Mouse (Mus musculus) embryonic facial prominence, embryonic 14.5 days (tissue): ENCODE measurements around the gene Vmn2r66. TPM values are rescaled to one million over a fixed set of nuclear protein-coding genes. Genes with fewer than 3 reads are reported as not detected.

Experiments
- ATAC-seq: fragments of 200-750 bp; cut with Nextera tagmentation; 2 replicates; pipeline ENCODE4 v1.8.0; 2017; ENCODE audit warnings: low read depth, moderate number of reproducible peaks, moderate TSS enrichment
- DNase-seq: peaks from one replicate; pipeline ENCODE4 v3.0.0-alpha.2; 2015; ENCODE audit warnings: low spot score
- H3K27ac ChIP-seq: fragments of 300-500 bp; sonication (generic); replicated peaks from 2 replicates; pipeline ENCODE4 v1.5.1; 2014; ENCODE audit warnings: low read depth, mild to moderate bottlenecking, low read length, moderate library complexity
- H3K27me3 ChIP-seq: fragments of 300-500 bp; sonication (generic); replicated peaks from 2 replicates; pipeline ENCODE4 v1.6.1; 2014; ENCODE audit warnings: low read length; ENCODE audit not compliant: control insufficient read depth, insufficient read depth
- H3K36me3 ChIP-seq: fragments of 300-500 bp; sonication (generic); 2 replicates; pipeline ENCODE4 v1.6.1; 2014; ENCODE audit warnings: low read length, mixed read lengths; ENCODE audit not compliant: control insufficient read depth, insufficient read depth
- H3K4me1 ChIP-seq: fragments of 300-500 bp; sonication (generic); 2 replicates; pipeline ENCODE4 v1.6.1; 2014; ENCODE audit warnings: antibody characterized with exemption, low read length; ENCODE audit not compliant: control insufficient read depth, insufficient read depth
- H3K4me2 ChIP-seq: fragments of 300-500 bp; sonication (generic); 2 replicates; pipeline ENCODE4 v1.6.1; 2014; ENCODE audit warnings: low read depth, mild to moderate bottlenecking, low read length, moderate library complexity, mixed read lengths
- H3K4me3 ChIP-seq: fragments of 300-500 bp; sonication (generic); 2 replicates; pipeline ENCODE4 v1.5.1; 2014; ENCODE audit warnings: low read depth, mild to moderate bottlenecking, low read length
- H3K9ac ChIP-seq: fragments of 300-500 bp; sonication (generic); 2 replicates; pipeline ENCODE4 v1.6.1; 2014; ENCODE audit warnings: low read depth, mild to moderate bottlenecking, low read length, moderate library complexity, mixed read lengths
- H3K9me3 ChIP-seq: fragments of 300-500 bp; sonication (generic); 2 replicates; pipeline ENCODE4 v1.6.1; 2016; ENCODE audit warnings: low read length; ENCODE audit not compliant: control insufficient read depth
- WGBS: fragments of 180-500 bp; shearing (Covaris S2); extraction: QIAGEN DNeasy Blood & Tissue Kit; methylation state at CpG from one replicate; pipeline ENCODE4 v1.1.7; 2014; 5-methylcytosine and 5-hydroxymethylcytosine counted together
- polyA plus RNA-seq: library from polyadenylated mRNA; unstranded; fragments of >200 nt; fragmentation: Nextera tagmentation; extraction: Ambion mirVana; gene quantifications from 2 replicates; pipeline ENCODE4 v1.2.1, GENCODE M21; 2014

Vmn2r66 gene
- polyA plus RNA-seq: 0.01 TPM in 2 replicates

DNA sequence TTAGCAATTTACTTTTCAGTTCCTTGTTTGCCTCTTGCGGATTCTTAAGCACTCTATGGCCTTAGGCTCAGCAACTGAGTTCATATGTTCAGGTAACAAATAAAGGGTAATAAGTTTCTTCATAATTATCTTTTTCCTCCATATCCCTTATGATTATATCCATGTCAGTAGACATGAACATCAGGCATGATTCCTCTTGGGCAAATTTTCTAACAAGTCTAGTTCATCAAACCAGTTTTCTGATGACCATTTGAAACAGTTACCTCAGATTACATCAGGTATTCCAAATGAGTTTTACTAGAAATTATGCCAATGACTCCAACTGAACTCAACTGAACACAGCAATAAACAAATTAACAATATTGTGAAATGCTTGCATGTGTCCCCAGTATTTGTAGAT is at the start of gene Vmn2r66:
TSS of gene Vmn2r66 (minus strand) at position 101 of the 400 bp plus-strand sequence.
- no peak within 1 kb of the TSS for H3K4me2 ChIP-seq
- no peaks in the 10 kb centered on the region for H3K27me3 ChIP-seq
- H3K4me1 ChIP-seq: no peaks in the 10 kb centered on the region
- H3K36me3 ChIP-seq: no peaks in the 10 kb centered on the region
- ATAC-seq (no peak), DNase-seq (no peak)
- H3K27ac ChIP-seq: no peak within 1 kb of the TSS
- no peak within 1 kb of the TSS for H3K4me3 ChIP-seq
- 78% methylated on average over 1 of the region's 1 CpGs for WGBS
- no peaks in the 10 kb centered on the region for H3K9me3 ChIP-seq
- no peak within 1 kb of the TSS for H3K9ac ChIP-seq

GRCm38 (mm10) chr7:84996694-84997093 is 15.4 kb downstream of the Vmn2r66 start:
- Histone ChIP-seq H3K9ac (no peak overlapping the region), H3K27me3 (no peaks in the 10 kb centered on the region), H3K4me1 (no peaks in the 10 kb centered on the region), H3K36me3 (no peaks in the 10 kb centered on the region), H3K4me2 (no peak overlapping the region), H3K4me3 (no peak overlapping the region), H3K27ac (no peak overlapping the region), H3K9me3 (peaks cover 4% of the 10 kb centered on the region; the same call in 1 of the 2 replicates)
- ATAC-seq (no peak), DNase-seq (no peak)
- 61% methylated on average over 2 of the region's 2 CpGs for whole genome bisulfite sequencing

DNA sequence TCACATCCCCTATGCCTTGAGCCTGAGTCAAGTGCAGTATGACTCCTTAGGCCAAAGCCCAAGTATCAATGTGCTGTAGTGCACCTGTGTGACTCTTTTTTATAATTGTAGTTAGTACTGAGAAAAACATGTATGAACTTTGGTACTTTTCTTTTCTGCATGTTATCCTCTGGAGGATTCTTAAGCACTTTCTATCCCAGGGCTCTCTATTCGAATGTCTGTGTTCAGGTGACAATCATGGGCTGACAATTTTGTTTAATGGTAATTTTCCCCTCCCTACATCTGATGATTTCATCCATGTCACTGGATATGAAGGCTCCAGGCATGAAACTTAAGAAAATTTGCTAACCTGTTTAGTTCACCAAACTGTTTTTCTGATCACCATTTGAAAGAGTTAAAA is 48.1 kb downstream of the Vmn2r66 start, which contains the start of gene Vmn2r65:
TSS of gene Vmn2r65 (minus strand) at position 101 of the 400 bp plus-strand sequence.
- Histone ChIP-seq H3K4me1 (no peaks in the 10 kb centered on the region), H3K4me3 (no peak within 1 kb of the TSS)

More for the DNA sequence above, 48.1 kb downstream of the Vmn2r66 start, which contains the start of gene Vmn2r65:
- Histone ChIP-seq H3K36me3 (no peaks in the 10 kb centered on the region), H3K9me3 (no peaks in the 10 kb centered on the region), H3K27ac (no peak within 1 kb of the TSS), H3K9ac (no peak within 1 kb of the TSS), H3K27me3 (no peaks in the 10 kb centered on the region), H3K4me2 (no peak within 1 kb of the TSS)
- 30% methylated on average over 1 of the region's 1 CpGs for WGBS
- DNase-seq: no peak
- ATAC-seq: no peak

Other genes with a start within 250 kb of the Vmn2r66 start
- 0.17 TPM in 1 of 2 replicates, not detected in the other for gene Olfr291, start 158.7 kb downstream of the Vmn2r66 start, polyA plus RNA-seq
- gene Vmn2r65, start 48.2 kb downstream of the Vmn2r66 start, polyA plus RNA-seq: not detected in 2 replicates
- gene Vmn2r67, start 143.7 kb upstream of the Vmn2r66 start, polyA plus RNA-seq: not detected in 2 replicates
- gene Vmn2r68, start 225.5 kb upstream of the Vmn2r66 start, polyA plus RNA-seq: not detected in 2 replicates